Mouse (Mus musculus) small intestine, adult 2 months (tissue): ENCODE results near the gene Olfr1394.

Source experiments
- CTCF ChIP-seq: fragments of 200-500 bp; IDR thresholded peaks from 2 replicates; pipeline ENCODE4 v1.5.1; 2012; ENCODE audit warnings: low read depth, mild to moderate bottlenecking, control low read depth, inconsistent platforms, low read length, moderate library complexity, mixed read lengths; ENCODE audit not compliant: insufficient replicate concordance, insufficient read length; ENCODE audit errors: extremely low read depth
- POLR2A ChIP-seq: fragments of 200-500 bp; IDR thresholded peaks from 2 replicates; pipeline ENCODE4 v1.6.1; 2012; ENCODE audit warnings: low read depth, mild to moderate bottlenecking, control low read depth, inconsistent platforms, low read length, moderate library complexity

- no peak for TF ChIP-seq CTCF
- TF ChIP-seq POLR2A: no peak
Observed at GRCm38 (mm10) chr11:49186955-49187488, 32.8 kb downstream of the Olfr1394 start, which contains the start of gene Btnl9.
